Mouse (Mus musculus) sigmoid colon, adult 10 weeks (tissue): ENCODE measurements around the gene Nacad. TPM values are rescaled to one million over a fixed set of nuclear protein-coding genes. Genes with fewer than 3 reads are reported as not detected.

ENCODE experiments used
- polyA plus RNA-seq: library from polyadenylated mRNA; stranded (reverse); fragments of 350-450 nt; fragmentation: Illumina TruSeq; extraction: RNeasy Lipid Tissue Mini Kit (QIAGEN cat#74804); gene quantifications from one replicate; pipeline ENCODE4 v1.2.3, GENCODE M21; 2014; ENCODE audit warnings: low read depth, low replicate concordance

The Nacad gene
- polyA plus RNA-seq, result not detected

GRCm38 (mm10) chr11:6605491-6606399, at the start of gene Nacad:
Gene Nacad, minus strand, starts transcription at chr11:6606053.

GRCm38 (mm10) chr11:6638537-6638936, 32.7 kb upstream of the Nacad start, which contains the start of gene Wap:
Gene Wap, minus strand, starts transcription at chr11:6638637.

GRCm38 (mm10) chr11:6625478-6626387, 19.9 kb upstream of the Nacad start, which contains the start of gene Tbrg4:
Gene Tbrg4, minus strand, starts transcription at chr11:6626067.

Other genes starting within 250 kb of the Nacad start
- gene Zmiz2, start 217.0 kb downstream of the Nacad start, polyA plus RNA-seq, result 1.1 TPM
- gene Ppia, start 190.6 kb downstream of the Nacad start, polyA plus RNA-seq, result 849 TPM
- 11.7 TPM for gene H2afv, start 161.6 kb downstream of the Nacad start, polyA plus RNA-seq
- gene Purb, start 130.1 kb downstream of the Nacad start, polyA plus RNA-seq, result 233 TPM
- 1.1 TPM for gene Myo1g, start 85.1 kb downstream of the Nacad start, polyA plus RNA-seq
- 3.1 TPM for gene Ccm2, start 59.2 kb downstream of the Nacad start, polyA plus RNA-seq
- gene Tbrg4, start 20.0 kb upstream of the Nacad start, polyA plus RNA-seq, result 2.7 TPM
- not detected for gene Wap, start 32.6 kb upstream of the Nacad start, polyA plus RNA-seq
- not detected for gene Ramp3, start 52.5 kb upstream of the Nacad start, polyA plus RNA-seq
- not detected for gene Gm11983, start 231.6 kb upstream of the Nacad start, polyA plus RNA-seq